Mouse (Mus musculus) thymus, postnatal 10 days (tissue): ENCODE measurements around the gene Nkain1.

ENCODE experiments used
- DNase-seq, 2 experiments: peaks; one replicate each; pipeline ENCODE4 v3.0.0; 2021; ENCODE audit warnings: low spot score in 2 of 2

Gene Nkain1

GRCm38 (mm10) chr4:130574048-130574413, at the start of gene Nkain1:
Gene Nkain1, minus strand, starts transcription at chr4:130574173.
- DNase-seq: no peak

- DNase-seq: no peak
Measured at GRCm38 (mm10) chr4:130578734-130579274, 4.8 kb upstream of the Nkain1 start.

- DNase-seq: no peak
Measured at GRCm38 (mm10) chr4:130577081-130577480, 3.1 kb upstream of the Nkain1 start.

GRCm38 (mm10) chr4:130576247-130576931, 2.4 kb upstream of the Nkain1 start:
- no peak for DNase-seq

GRCm38 (mm10) chr4:130575533-130575932, 1.6 kb upstream of the Nkain1 start:
- DNase-seq: no peak

- no peak for DNase-seq
Measured at GRCm38 (mm10) chr4:130574861-130575460, 988 bp upstream of the Nkain1 start.

- DNase-seq: no peak
Measured at GRCm38 (mm10) chr4:130573351-130574047, 474 bp downstream of the Nkain1 start.

- DNase-seq: no peak
Measured at GRCm38 (mm10) chr4:130573012-130573350, 992 bp downstream of the Nkain1 start.

GRCm38 (mm10) chr4:130572545-130572944, 1.4 kb downstream of the Nkain1 start:
- no peak for DNase-seq

GRCm38 (mm10) chr4:130570941-130571720, 2.8 kb downstream of the Nkain1 start:
- no peak for DNase-seq

- no peak for DNase-seq
Measured at GRCm38 (mm10) chr4:130568043-130568978, 5.7 kb downstream of the Nkain1 start.

- DNase-seq: no peak
Measured at GRCm38 (mm10) chr4:130563820-130564219, 10.2 kb downstream of the Nkain1 start.

- no peak for DNase-seq
Measured at GRCm38 (mm10) chr4:130563260-130563756, 10.7 kb downstream of the Nkain1 start.

- no peak for DNase-seq
Measured at GRCm38 (mm10) chr4:130560576-130561310, 13.2 kb downstream of the Nkain1 start.

GRCm38 (mm10) chr4:130559220-130559619, 14.8 kb downstream of the Nkain1 start:
- no peak for DNase-seq

- DNase-seq: no peak
Measured at GRCm38 (mm10) chr4:130557852-130558251, 16.1 kb downstream of the Nkain1 start.

- no peak for DNase-seq
Measured at GRCm38 (mm10) chr4:130556992-130557391, 17.0 kb downstream of the Nkain1 start.

- no peak for DNase-seq
Measured at GRCm38 (mm10) chr4:130556224-130556623, 17.7 kb downstream of the Nkain1 start.

GRCm38 (mm10) chr4:130553121-130553448, 20.9 kb downstream of the Nkain1 start:
- DNase-seq: no peak
